Mouse (Mus musculus) erythroblast, embryonic 14.5 days (primary cell): ENCODE results near the gene Cenpp.

Source experiments
- GATA1 ChIP-seq: IDR thresholded peaks from 2 replicates; pipeline ENCODE4 v1.6.1; 2012; ENCODE audit warnings: low read length, inconsistent platforms, mixed read lengths
- TAL1 ChIP-seq: IDR thresholded peaks from 3 replicates; pipeline ENCODE4 v1.6.1; 2012; ENCODE audit warnings: low read length, inconsistent platforms, mixed read lengths

GRCm38 (mm10) chr13:49570371-49570770 lies 82.2 kb downstream of the Cenpp start:
- TF ChIP-seq GATA1 (no peak), TAL1 (no peak)
